Mouse (Mus musculus): ENCODE measurements around the gene Nfasc. TPM values are rescaled to one million over a fixed set of nuclear protein-coding genes. Genes with fewer than 3 reads are reported as not detected.

Gene Nfasc
- polyA plus RNA-seq, 1 experiment from 2014 or later = 0.12 TPM

DNA sequence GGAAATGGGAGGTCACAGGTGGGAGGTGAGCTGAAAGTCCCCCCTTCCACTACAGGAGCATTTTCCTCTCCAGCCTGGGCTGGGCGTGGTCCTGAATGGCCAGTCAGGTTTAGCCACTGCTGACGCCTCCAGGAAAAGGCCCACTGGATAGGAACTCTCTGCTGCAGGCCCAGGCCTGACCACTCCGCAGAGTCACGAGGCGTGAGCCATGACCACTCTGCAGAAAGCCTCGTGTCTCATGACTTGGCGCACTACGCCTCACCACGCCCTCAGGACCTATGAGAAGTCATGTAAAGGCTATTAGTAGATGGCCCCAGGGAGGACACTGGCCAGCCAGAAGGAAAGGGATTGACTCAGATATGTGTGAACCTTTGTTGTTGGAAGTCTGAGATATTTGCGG, 23.6 kb upstream of the Nfasc start:
- whole genome bisulfite sequencing (ENCODE audit: insufficient replicate concordance) = 63% methylated on average over 10 of the region's 10 CpGs
- Histone ChIP-seq H3K9me3 (replicated peaks) (no peaks in the 10 kb centered on the region), H3K9ac (no peak overlapping the region), H3K27ac (no peak overlapping the region), H3K4me1 (no peaks in the 10 kb centered on the region), H3K36me3 (no peaks in the 10 kb centered on the region), H3K27me3 (replicated peaks) (peaks cover 7% of the 10 kb centered on the region; the same call in 1 of the 2 replicates), H3K4me2 (no peak overlapping the region), H3K4me3 (no peak overlapping the region)
- ATAC-seq = no peak

DNA sequence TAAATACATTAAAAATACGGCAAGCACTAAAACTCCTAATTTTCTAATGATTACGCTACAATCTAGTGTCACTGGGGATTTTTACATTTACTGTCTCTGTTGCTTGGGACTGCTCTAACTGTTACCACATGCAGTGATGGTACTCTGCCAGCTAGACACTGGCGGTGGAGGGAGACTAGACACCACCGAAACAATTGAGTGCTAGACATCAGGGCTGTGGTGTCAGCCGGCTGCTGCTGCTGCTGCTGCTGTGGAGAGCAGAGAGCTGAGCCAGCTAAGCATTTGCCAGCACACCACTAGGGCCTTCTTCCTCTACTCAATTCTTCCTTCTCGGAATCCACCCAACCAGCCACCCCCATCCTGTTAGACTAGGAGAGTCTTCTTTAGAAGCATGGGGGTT, 17.8 kb upstream of the Nfasc start:
- 55% methylated on average over 6 of the region's 6 CpGs for WGBS (ENCODE audit: insufficient replicate concordance)
- H3K27ac ChIP-seq = no peak overlapping the region

DNA sequence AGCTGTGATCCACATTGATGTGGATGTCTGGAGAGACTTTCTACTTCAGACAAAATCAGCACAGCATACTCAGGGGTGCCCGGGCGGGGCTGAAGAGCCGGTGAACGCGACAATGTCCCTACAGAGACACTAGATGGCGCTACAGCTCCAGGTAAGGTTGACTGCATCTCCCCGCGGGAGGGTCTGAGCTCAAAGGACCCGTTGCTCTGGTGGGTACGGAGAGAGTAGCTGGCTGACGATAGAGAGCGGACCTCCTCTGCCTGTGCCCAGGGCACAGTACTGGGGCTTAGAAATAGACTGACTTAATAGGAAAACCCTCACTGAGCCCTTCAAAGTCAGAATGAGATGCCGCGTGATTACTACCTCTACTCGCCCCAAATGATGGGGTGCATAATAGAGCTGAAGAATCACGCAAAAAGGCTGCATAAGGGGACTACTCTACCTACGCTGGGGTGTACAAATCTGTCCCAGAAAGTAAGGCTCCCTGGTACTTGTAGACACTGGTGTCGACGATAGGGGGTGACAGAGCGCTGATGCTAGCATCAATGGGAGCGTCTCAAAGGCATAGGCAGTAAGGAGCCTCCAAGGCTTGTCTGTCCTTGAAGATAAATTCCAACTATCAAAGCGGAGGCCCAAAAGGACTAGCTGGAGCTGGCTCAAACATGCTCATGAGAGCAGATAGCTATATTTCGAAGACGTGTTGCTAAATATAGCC, 17.2 kb upstream of the Nfasc start:
- peaks cover 5% of the 10 kb centered on the region; the same call in 1 of the 2 replicates for H3K27me3 ChIP-seq (replicated peaks)
- H3K4me2 ChIP-seq = peak overlapping the region; percentile 23
- no peaks in the 10 kb centered on the region for H3K36me3 ChIP-seq
- H3K4me3 ChIP-seq = no peak overlapping the region
- no peak overlapping the region for H3K27ac ChIP-seq
- no peak overlapping the region for H3K9ac ChIP-seq
- no peaks in the 10 kb centered on the region for H3K4me1 ChIP-seq
- ATAC-seq = no peak
- 11% methylated on average over 24 of the region's 24 CpGs for WGBS (ENCODE audit: insufficient replicate concordance)
- H3K9me3 ChIP-seq (replicated peaks) = no peaks in the 10 kb centered on the region

More for the DNA sequence above, 17.8 kb upstream of the Nfasc start:
- no peaks in the 10 kb centered on the region for H3K9me3 ChIP-seq (replicated peaks)
- H3K9ac ChIP-seq = no peak overlapping the region
- H3K4me2 ChIP-seq = no peak overlapping the region
- H3K4me1 ChIP-seq = no peaks in the 10 kb centered on the region
- H3K4me3 ChIP-seq = no peak overlapping the region
- H3K36me3 ChIP-seq = no peaks in the 10 kb centered on the region
- peaks cover 5% of the 10 kb centered on the region; the same call in 1 of the 2 replicates for H3K27me3 ChIP-seq (replicated peaks)
- ATAC-seq = no peak

DNA sequence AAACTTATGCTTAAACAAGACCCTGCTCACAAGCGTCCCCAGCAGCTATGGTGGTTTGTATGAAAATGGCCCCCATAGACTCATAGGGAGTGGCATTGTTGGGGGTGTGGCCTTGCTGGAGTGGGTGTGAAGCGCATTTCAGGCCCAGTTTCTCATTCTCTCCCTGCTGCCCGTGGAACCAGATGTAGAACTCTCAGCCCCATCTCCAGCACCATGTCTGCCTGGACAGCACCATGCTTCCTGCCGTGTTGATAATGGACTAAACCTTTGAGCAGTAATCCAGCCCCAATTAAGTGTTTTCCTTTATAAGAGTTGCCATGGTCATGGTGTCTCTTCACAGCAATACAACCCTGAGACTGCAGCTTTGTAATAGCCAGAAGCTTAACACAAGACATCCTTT, 13.6 kb upstream of the Nfasc start:
- H3K27me3 ChIP-seq (replicated peaks) = peaks cover 4% of the 10 kb centered on the region; the same call in 1 of the 2 replicates
- no peak for ATAC-seq
- H3K4me1 ChIP-seq = no peaks in the 10 kb centered on the region
- H3K9me3 ChIP-seq (replicated peaks) = no peaks in the 10 kb centered on the region
- WGBS (ENCODE audit: insufficient replicate concordance) = 55% methylated on average over 4 of the region's 4 CpGs
- H3K9ac ChIP-seq = no peak overlapping the region
- H3K4me3 ChIP-seq = no peak overlapping the region
- no peak overlapping the region for H3K27ac ChIP-seq
- H3K36me3 ChIP-seq = no peaks in the 10 kb centered on the region
- no peak overlapping the region for H3K4me2 ChIP-seq

DNA sequence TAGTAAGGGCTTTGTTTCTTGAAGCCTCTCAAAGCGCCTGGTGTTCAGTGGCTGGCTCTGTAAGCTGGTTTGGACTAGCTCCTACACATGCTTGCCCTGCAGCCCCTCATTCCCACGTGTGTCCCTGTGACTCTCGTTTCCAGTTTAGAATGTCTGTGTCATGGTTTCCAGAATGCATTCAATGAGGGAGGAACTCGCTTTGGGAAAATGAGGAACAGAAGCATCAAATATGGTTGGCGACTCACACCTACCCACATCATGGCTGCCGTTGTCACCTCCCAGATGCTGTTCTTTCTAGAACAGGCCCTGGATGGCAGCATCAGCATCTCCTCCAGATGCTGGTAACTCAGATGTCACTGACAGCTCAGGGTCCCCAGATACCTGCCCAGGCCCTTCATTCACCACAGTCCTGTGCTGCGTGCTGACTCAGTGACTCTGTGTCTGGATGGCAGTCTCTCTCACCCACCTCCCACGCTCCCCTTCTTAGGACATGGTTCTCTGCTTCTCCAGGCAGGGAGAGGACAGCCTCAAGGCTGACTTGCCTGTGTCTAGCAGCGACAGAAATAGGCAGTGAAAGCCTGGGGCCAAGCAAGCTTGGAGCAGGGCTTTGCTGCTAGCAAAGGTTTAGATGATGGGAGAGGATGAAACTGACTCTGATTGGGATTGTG, 7.8 kb upstream of the Nfasc start:
- no peak overlapping the region for H3K4me3 ChIP-seq
- H3K27ac ChIP-seq = no peak overlapping the region
- 61% methylated on average over 9 of the region's 9 CpGs for WGBS (ENCODE audit: insufficient replicate concordance)
- no peaks in the 10 kb centered on the region for H3K4me1 ChIP-seq
- no peaks in the 10 kb centered on the region for H3K36me3 ChIP-seq
- no peak overlapping the region for H3K4me2 ChIP-seq
- no peak overlapping the region for H3K9ac ChIP-seq
- peaks cover 10% of the 10 kb centered on the region; the same call in 1 of the 2 replicates for H3K27me3 ChIP-seq (replicated peaks)
- no peak for ATAC-seq
- no peaks in the 10 kb centered on the region for H3K9me3 ChIP-seq (replicated peaks)

DNA sequence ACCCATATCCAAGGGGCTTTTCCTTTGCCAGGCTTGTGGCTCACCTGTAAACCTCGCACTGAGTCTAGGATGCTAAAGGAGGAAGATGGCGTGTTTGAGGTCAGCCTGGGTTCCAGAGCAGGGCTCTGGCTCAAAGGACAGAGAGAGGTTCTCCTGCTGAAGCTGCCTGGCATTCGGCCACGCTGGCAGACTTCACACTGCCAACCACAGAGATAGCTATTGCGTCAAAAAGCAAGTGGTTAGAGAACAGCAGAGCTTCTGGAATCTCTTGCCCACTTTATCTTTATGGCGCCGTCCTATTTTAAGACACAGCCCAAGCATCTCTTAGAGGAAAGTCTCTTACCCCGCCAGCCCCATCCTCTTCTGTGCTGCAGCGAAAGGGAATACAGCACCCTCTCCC, 4.7 kb upstream of the Nfasc start:
- Histone ChIP-seq H3K27ac (no peak overlapping the region), H3K9ac (no peak overlapping the region), H3K4me2 (no peak overlapping the region), H3K4me1 (no peaks in the 10 kb centered on the region), H3K4me3 (no peak overlapping the region), H3K27me3 (replicated peaks) (peaks cover 36% of the 10 kb centered on the region), H3K36me3 (no peaks in the 10 kb centered on the region), H3K9me3 (replicated peaks) (no peaks in the 10 kb centered on the region)
- no peak for ATAC-seq
- WGBS (ENCODE audit: insufficient replicate concordance) = 72% methylated on average over 9 of the region's 9 CpGs

DNA sequence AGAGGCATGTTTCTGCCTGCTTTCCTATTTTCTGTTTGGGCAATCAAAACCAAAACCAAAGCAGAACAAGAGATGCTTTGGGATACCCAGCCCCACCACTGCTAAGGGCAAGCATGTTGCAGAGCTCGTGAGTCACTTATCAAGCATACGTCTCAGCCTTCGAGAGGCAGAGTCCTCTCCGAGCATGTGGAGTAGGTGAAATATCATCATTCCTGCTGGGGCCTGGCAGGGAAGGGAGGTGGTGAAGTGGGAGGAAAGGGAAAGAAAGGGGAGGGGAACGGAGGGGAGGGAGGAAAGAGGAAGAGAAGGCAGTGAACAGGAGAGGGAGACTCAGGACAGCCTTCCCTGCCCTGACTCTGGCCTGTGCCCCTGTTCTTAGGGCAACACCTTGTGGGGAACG, 4.0 kb upstream of the Nfasc start:
- no peaks in the 10 kb centered on the region for H3K9me3 ChIP-seq (replicated peaks)
- peaks cover 42% of the 10 kb centered on the region for H3K27me3 ChIP-seq (replicated peaks)
- no peaks in the 10 kb centered on the region for H3K36me3 ChIP-seq
- no peaks in the 10 kb centered on the region for H3K4me1 ChIP-seq
- H3K4me3 ChIP-seq = no peak overlapping the region
- H3K4me2 ChIP-seq = no peak overlapping the region
- H3K27ac ChIP-seq = no peak overlapping the region
- H3K9ac ChIP-seq = no peak overlapping the region
- no peak for ATAC-seq
- WGBS (ENCODE audit: insufficient replicate concordance) = 53% methylated on average over 6 of the region's 6 CpGs

DNA sequence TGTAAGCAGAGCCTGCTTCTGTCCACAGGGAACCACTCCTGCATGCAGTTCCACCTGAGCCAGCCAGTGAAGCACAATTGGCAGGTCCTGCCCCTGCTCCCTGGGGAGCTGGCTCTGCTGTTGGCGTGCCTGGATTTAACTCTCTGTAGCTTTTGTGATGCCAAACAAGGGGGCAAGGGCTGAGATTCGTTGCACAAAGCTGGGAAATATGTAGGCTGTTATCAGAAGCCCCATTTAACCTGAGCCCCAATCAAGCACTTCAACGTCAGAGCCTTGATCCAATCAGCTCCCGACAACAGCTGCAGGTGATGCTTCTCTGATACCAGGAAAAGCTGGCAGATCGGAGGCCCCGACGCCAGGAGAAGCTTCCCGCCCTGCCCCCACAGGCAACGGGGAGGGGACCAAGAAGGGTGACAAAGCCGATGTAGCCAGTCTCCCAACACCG, 2.5 kb downstream of the Nfasc start:
- H3K4me2 ChIP-seq = no peak overlapping the region
- ATAC-seq = no peak

DNA sequence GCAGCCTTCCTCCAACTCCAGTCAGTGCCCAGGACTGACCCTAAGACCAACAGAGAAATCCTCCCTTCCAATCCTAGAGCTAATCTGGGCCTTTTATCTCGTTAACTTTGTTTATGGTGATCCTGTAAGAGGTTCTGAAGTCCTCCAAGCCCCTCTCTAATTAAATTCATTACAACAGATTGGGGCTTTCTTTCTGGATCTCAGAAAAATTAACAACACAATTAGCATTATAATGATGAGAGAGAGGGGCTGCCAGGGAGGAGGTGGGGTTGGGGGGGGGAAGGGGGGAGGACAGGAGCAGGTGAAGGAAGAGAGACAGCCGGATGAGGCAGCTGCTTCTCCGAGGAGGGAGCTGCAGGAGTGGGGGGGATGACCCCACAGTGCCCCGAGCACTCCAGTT, 5.4 kb downstream of the Nfasc start:
- 15% methylated on average over 4 of the region's 4 CpGs for WGBS (ENCODE audit: insufficient replicate concordance)
- Histone ChIP-seq H3K36me3 (no peaks in the 10 kb centered on the region), H3K9me3 (replicated peaks) (no peaks in the 10 kb centered on the region), H3K27me3 (replicated peaks) (peaks cover 53% of the 10 kb centered on the region), H3K4me2 (no peak overlapping the region), H3K4me1 (no peaks in the 10 kb centered on the region), H3K27ac (no peak overlapping the region), H3K4me3 (no peak overlapping the region), H3K9ac (no peak overlapping the region)
- ATAC-seq = no peak

More for the DNA sequence above, 2.5 kb downstream of the Nfasc start:
- Histone ChIP-seq H3K9me3 (replicated peaks) (no peaks in the 10 kb centered on the region), H3K27me3 (replicated peaks) (peaks cover 79% of the 10 kb centered on the region), H3K9ac (no peak overlapping the region), H3K36me3 (no peaks in the 10 kb centered on the region), H3K4me3 (no peak overlapping the region), H3K4me1 (no peaks in the 10 kb centered on the region), H3K27ac (no peak overlapping the region)
- 2% methylated on average over 11 of the region's 11 CpGs for WGBS (ENCODE audit: insufficient replicate concordance)

DNA sequence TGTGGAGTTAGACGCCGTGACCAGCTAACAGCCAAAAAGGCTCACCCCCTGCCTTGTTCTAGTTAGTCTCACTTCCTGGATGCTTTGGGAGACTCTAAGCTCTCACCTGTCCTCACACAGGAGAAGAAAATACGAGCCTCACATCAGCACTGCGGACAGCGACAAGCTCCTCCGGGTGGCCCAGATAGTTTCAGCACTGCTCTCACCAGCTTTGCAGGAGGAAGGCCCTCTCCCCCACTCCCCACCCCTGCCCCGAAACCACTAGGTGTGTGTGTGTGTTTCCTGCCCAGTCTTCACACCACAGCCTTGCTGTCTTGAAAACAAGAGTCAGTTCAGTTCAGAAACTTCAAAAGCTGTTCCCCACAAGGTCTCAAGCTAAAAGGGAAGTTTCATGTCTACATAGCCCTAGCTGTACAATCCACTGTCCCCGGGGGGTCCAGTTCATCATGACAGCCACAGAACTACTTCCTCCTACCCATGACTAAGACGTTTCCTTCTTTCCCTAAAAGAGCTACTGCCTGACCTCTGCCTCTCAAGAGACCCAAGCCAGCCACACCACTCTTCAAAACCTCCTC, 7.6 kb downstream of the Nfasc start:
- 20% methylated on average over 9 of the region's 9 CpGs for WGBS (ENCODE audit: insufficient replicate concordance)
- H3K4me1 ChIP-seq = no peaks in the 10 kb centered on the region
- no peaks in the 10 kb centered on the region for H3K36me3 ChIP-seq
- H3K27me3 ChIP-seq (replicated peaks) = peaks cover 31% of the 10 kb centered on the region
- no peak overlapping the region for H3K27ac ChIP-seq
- no peak overlapping the region for H3K4me2 ChIP-seq
- H3K9ac ChIP-seq = no peak overlapping the region
- no peak for ATAC-seq
- H3K4me3 ChIP-seq = no peak overlapping the region
- H3K9me3 ChIP-seq (replicated peaks) = no peaks in the 10 kb centered on the region

DNA sequence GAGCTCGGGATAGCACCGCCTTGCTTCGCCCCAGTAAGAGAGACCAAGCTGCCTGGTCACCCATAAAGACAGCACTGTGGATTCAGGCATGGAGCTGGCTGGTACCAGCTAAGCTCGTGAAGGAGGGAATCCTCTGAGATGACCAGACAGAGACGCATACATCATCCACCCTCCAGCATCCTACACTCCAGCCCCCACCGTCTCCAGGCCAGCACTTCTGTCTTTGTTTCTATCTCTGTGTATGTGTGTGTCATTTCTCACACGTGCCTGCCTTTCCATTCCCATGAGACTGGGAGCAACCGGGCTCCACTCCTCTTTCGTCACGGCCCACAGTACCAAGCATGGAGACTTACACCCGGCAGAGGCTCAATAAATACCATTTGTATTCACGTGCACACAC, 9.3 kb downstream of the Nfasc start:
- Histone ChIP-seq H3K4me2 (no peak overlapping the region), H3K9me3 (replicated peaks) (no peaks in the 10 kb centered on the region), H3K4me3 (no peak overlapping the region), H3K27me3 (replicated peaks) (peaks cover 15% of the 10 kb centered on the region), H3K36me3 (no peaks in the 10 kb centered on the region), H3K9ac (no peak overlapping the region), H3K4me1 (no peaks in the 10 kb centered on the region), H3K27ac (no peak overlapping the region)
- WGBS (ENCODE audit: insufficient replicate concordance) = 69% methylated on average over 12 of the region's 12 CpGs
- no peak for ATAC-seq

DNA sequence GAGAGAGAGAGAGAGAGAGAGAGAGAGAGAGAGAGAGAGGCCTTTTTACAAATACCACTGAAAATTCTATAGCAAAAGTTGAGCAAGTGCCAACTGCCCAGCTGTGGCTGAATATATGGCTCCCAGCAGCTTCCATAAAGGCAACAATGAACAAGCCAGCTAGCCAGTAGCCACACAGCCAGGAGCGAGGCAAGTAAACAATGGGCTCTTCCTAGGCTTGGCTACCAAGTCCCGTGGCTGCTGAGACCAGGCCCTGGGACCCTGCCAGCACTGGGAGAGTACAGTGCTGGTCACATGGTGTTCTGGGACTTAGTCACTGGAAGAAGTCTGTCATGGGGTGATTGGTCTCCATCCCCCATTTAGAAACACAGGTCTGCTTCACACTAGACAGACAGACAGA, 14.0 kb downstream of the Nfasc start:
- Histone ChIP-seq H3K27me3 (replicated peaks) (no peaks in the 10 kb centered on the region), H3K4me3 (no peak overlapping the region), H3K36me3 (no peaks in the 10 kb centered on the region), H3K9me3 (replicated peaks) (no peaks in the 10 kb centered on the region), H3K9ac (no peak overlapping the region), H3K27ac (no peak overlapping the region), H3K4me1 (no peaks in the 10 kb centered on the region), H3K4me2 (no peak overlapping the region)
- 38% methylated on average over 2 of the region's 2 CpGs for WGBS (ENCODE audit: insufficient replicate concordance)
- no peak for ATAC-seq
